Mouse (Mus musculus) midbrain, embryonic 14.5 days (tissue): ENCODE data around the gene Tomm6. TPM values are rescaled to one million over a fixed set of nuclear protein-coding genes. Genes with fewer than 3 reads are reported as not detected.

ENCODE experiments used
- ATAC-seq: fragments of 200-750 bp; cut with Nextera tagmentation; 2 replicates; pipeline ENCODE4 v1.8.0; 2017; ENCODE audit warnings: moderate number of reproducible peaks, moderate library complexity; ENCODE audit not compliant: low FRiP score, low TSS enrichment
- DNase-seq: peaks from one replicate; pipeline ENCODE4 v3.0.0-alpha.2; 2015
- H3K27ac ChIP-seq: fragments of 300-500 bp; sonication (generic); replicated peaks from 2 replicates; pipeline ENCODE4 v1.5.1; 2014; ENCODE audit warnings: mild to moderate bottlenecking, low read depth, low read length, moderate library complexity
- H3K27me3 ChIP-seq: fragments of 300-500 bp; sonication (generic); 2 replicates; pipeline ENCODE4 v1.6.1; 2014; ENCODE audit warnings: low read length, control low read depth, mixed read lengths; ENCODE audit not compliant: control insufficient read depth, insufficient read depth
- H3K36me3 ChIP-seq: fragments of 300-500 bp; sonication (generic); 2 replicates; pipeline ENCODE4 v1.6.1; 2014; ENCODE audit warnings: low read length, control low read depth; ENCODE audit not compliant: control insufficient read depth, insufficient read depth
- H3K4me1 ChIP-seq: fragments of 300-500 bp; sonication (generic); 2 replicates; pipeline ENCODE4 v1.6.1; 2014; ENCODE audit warnings: mild to moderate bottlenecking, antibody characterized with exemption, low read length, control low read depth; ENCODE audit not compliant: control insufficient read depth, insufficient read depth
- H3K4me2 ChIP-seq: fragments of 300-500 bp; sonication (generic); 2 replicates; pipeline ENCODE4 v1.6.1; 2014; ENCODE audit warnings: mild to moderate bottlenecking, low read length, moderate library complexity
- H3K4me3 ChIP-seq: fragments of 300-500 bp; sonication (generic); replicated peaks from 2 replicates; pipeline ENCODE4 v1.5.1; 2014; ENCODE audit warnings: low read depth, low read length
- H3K9ac ChIP-seq: fragments of 300-500 bp; sonication (generic); replicated peaks from 2 replicates; pipeline ENCODE4 v1.6.1; 2014; ENCODE audit warnings: mild to moderate bottlenecking, low read length, moderate library complexity
- H3K9me3 ChIP-seq: fragments of 300-500 bp; sonication (generic); 2 replicates; pipeline ENCODE4 v1.6.1; 2016; ENCODE audit warnings: low read length, control low read depth, mixed read lengths; ENCODE audit not compliant: control insufficient read depth
- WGBS: fragments of 180-500 bp; shearing (Covaris S2); extraction: QIAGEN DNeasy Blood & Tissue Kit; methylation state at CpG from one replicate; pipeline ENCODE4 v1.1.7; 2014; 5-methylcytosine and 5-hydroxymethylcytosine counted together
- polyA plus RNA-seq: library from polyadenylated mRNA; unstranded; fragments of >200 nt; fragmentation: Nextera tagmentation; extraction: Ambion mirVana; gene quantifications from 2 replicates; pipeline ENCODE4 v1.2.1, GENCODE M21; 2014

Gene Tomm6
- 298 and 333 TPM in 2 replicates for polyA plus RNA-seq

DNA sequence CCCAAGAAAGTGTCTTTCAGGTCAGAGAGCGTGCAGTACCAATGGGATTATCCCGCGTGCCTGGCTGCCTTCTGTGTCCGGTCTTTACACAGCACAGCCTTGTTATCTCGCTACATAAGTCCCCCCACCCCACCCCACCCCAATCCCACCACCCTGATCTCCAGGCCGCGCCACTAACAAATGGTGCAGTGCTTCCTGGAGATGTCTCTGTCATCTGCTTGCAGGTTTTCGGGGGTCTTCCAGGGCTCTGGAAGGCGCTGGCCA is at the start of gene Tomm6:
Tomm6 (minus strand) TSS at position 43 of the 264 bp plus-strand sequence.
- peaks cover 32% of the 10 kb centered on the region for H3K36me3 ChIP-seq
- H3K9me3 ChIP-seq, result no peaks in the 10 kb centered on the region
- no peaks in the 10 kb centered on the region for H3K27me3 ChIP-seq
- peak within 1 kb of the TSS; percentile 84 for H3K4me2 ChIP-seq
- no peak; the same call in 1 of the 2 replicates for ATAC-seq
- DNase-seq, result no peak
- peak within 1 kb of the TSS; percentile 86 for H3K27ac ChIP-seq
- H3K4me1 ChIP-seq, result peaks cover 15% of the 10 kb centered on the region
- peak within 1 kb of the TSS; percentile 63 for H3K4me3 ChIP-seq
- 0% methylated on average over 9 of the region's 9 CpGs for WGBS
- peak within 1 kb of the TSS; percentile 83 for H3K9ac ChIP-seq

DNA sequence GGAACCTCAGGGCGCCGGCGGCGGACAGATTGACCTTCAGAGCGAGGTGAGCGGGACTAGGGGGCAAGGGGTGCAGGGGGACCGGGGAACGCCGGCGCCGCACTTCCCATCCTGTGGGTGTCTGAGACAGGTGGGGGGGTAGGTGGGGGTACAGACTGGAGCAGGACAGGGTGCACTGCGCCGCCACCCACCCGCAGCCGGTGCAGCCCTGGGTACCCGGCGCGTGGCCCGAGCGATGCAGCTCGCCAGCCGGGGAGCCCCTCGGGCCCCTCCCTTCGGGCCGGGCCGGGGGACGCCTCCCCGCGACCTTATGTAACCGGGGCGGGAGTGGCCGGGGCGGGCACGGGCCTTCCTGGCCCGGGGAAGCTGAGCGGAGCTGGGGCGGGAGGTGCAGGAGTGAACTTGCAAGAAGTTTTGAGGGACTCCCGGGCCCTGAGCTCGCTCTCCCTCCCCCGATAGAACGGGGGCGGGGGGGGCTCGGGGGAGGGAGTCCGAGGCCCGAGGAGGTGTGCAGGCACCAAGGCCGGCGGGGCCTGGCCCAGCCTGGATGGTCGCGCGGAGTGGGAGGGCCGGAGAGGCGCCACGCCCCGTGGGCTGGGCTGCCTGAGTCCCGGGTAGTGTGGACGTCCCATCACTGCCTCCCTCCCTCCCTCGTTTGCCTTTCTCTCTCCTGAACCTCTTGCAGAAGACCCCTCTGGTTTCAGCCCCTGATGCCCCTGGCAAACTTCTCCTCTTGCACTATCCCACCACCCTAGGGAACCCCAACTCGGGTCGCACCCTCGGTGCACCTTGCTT is 49.3 kb upstream of the Tomm6 start:
- DNase-seq, result peak; percentile 63
- Histone ChIP-seq H3K4me3 (peak overlapping the region; percentile 56), H3K36me3 (no peaks in the 10 kb centered on the region), H3K9ac (peak overlapping the region; percentile 50), H3K9me3 (no peaks in the 10 kb centered on the region), H3K27ac (no peak overlapping the region), H3K4me1 (peaks cover 13% of the 10 kb centered on the region), H3K27me3 (peaks cover 23% of the 10 kb centered on the region), H3K4me2 (peak overlapping the region; percentile 95)
- under 1% methylated on average over 57 of the region's 60 CpGs for WGBS
- ATAC-seq, result peak; percentile 73

DNA sequence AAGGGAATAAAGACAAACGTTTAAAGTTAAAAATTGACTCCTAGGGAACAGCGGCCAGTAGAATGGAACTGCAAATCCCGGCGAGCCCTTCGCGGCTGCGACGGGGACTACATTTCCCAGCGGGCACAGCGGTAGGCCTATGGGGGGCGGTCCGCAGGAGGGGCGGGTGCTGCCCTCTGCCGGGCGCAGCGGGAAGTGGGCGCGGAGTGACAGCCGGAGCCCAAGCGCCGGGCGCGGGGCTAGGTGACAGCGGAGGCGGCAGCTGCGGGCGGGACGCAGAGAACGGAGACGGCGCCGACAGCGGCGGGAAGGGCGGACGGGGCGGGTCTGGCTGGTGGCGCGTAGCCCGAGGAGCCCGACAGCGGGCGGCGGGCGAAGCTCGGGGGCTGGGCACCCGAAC is 48.7 kb upstream of the Tomm6 start, which contains the start of gene Tfeb:
Tfeb (plus strand) TSS at position 175 of the 400 bp plus-strand sequence.
- under 1% methylated on average over 47 of the region's 47 CpGs for WGBS
- Histone ChIP-seq H3K9me3 (no peaks in the 10 kb centered on the region), H3K27ac (no peak within 1 kb of the TSS), H3K4me1 (peaks cover 13% of the 10 kb centered on the region), H3K36me3 (no peaks in the 10 kb centered on the region), H3K4me3 (peak within 1 kb of the TSS; percentile 56), H3K27me3 (peaks cover 23% of the 10 kb centered on the region), H3K9ac (peak within 1 kb of the TSS; percentile 50), H3K4me2 (peak within 1 kb of the TSS; percentile 95)
- ATAC-seq (peak; percentile 80), DNase-seq (peak; percentile 98)

DNA sequence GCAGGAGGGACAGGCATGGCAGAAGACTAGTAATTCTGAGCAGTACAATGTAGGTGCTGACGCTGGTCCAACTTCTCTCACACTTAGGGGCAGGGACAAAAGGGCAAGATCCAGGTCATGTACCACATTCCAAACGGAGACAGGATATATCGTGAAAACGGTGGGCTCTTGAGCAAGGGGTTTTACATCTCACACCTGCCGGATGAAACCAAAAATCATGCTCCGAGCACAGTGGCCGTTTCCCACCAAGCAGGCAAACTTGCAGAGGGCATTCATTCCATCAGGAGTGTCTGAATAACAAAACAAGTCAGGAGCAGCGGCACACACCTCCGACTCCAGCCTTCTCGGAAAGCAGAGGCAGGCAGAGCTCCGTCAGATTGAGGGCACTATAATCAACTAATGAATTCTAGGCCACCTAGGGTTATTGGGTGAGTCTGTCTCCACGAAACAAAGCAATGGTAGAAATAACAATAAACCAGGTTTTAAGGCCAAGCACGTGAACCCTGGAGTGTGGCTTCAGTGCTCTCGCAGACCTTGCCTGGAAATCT is 47.4 kb upstream of the Tomm6 start:
- Histone ChIP-seq H3K4me3 (no peak overlapping the region), H3K4me2 (no peak overlapping the region), H3K27ac (no peak overlapping the region), H3K36me3 (no peaks in the 10 kb centered on the region), H3K9ac (no peak overlapping the region), H3K27me3 (peaks cover 23% of the 10 kb centered on the region), H3K9me3 (no peaks in the 10 kb centered on the region), H3K4me1 (peaks cover 13% of the 10 kb centered on the region)
- DNase-seq (no peak), ATAC-seq (no peak)
- 75% methylated on average over 14 of the region's 14 CpGs for WGBS

DNA sequence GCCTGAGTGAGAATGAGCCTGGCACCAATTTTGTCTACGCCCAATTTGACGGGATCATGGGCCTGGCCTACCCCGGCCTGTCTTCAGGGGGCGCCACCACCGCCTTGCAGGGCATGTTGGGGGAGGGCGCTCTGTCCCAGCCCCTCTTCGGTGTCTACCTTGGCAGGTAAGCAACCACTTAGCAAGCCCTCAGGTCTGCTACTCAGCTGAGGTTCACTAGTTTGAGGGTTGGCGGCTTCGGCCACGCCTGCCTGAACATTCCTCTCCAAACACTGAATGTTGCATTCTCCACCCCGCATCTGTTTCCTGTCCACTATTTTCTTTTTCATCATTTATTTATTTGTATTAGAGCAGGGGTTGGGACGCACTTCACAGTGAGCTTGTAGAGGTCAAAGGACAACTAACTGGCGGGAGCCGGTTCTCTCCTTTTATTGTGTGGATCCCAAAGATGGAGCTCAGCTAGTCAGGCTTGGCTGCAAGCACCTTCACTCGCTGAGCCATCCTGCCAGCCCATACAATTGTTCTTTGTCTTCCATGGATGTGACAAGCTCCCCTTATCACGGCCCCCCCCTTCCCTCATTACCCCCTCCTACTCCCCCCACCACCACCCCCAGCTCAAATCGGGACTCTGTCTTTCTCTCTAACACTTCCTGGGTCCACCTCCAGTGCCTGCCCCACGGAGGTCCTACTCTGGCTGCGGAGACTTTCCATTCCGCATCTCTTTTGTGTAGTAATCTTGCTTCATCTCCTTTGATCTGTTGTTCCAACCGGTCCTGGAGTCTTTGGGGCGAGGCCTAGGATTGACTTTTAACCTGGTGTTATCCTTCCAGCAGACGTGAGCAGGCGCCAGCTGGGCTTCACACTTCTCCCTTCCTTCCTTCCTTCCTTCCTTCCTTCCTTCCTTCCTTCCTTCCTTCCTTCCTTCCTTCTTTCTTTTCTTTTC is 42.7 kb upstream of the Tomm6 start:
- no peaks in the 10 kb centered on the region for H3K36me3 ChIP-seq
- H3K9ac ChIP-seq, result no peak overlapping the region
- no peak for DNase-seq
- 45% methylated on average over 24 of the region's 24 CpGs for WGBS
- H3K27me3 ChIP-seq, result no peaks in the 10 kb centered on the region
- no peak for ATAC-seq
- H3K4me1 ChIP-seq, result no peaks in the 10 kb centered on the region
- no peaks in the 10 kb centered on the region for H3K9me3 ChIP-seq
- H3K4me3 ChIP-seq, result no peak overlapping the region
- H3K27ac ChIP-seq, result no peak overlapping the region
- no peak overlapping the region for H3K4me2 ChIP-seq

DNA sequence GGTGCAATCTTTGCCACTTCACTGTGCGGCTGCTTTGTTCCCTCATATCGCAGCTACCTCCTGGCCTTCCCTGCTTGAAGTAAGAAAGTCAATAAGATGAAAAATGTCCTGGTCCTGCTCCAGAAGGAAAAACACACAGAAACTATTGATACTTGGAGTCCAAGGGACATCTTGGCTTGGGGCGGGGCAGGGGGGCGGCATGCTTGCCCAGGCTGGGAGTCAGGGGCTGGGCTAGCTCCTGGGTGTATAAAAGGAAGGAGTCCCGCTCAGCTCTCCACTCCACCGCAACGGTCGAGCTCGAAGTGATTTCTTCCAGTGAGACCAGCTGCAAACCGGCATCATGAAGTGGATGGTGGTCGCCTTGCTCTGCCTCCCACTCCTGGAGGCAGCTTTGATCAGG is 38.4 kb upstream of the Tomm6 start, which contains the start of gene Pgc:
Pgc (plus strand) TSS at position 277 of the 400 bp plus-strand sequence.
- no peaks in the 10 kb centered on the region for H3K9me3 ChIP-seq
- H3K27me3 ChIP-seq, result no peaks in the 10 kb centered on the region
- WGBS, result 82% methylated on average over 11 of the region's 11 CpGs
- H3K4me1 ChIP-seq, result no peaks in the 10 kb centered on the region
- no peaks in the 10 kb centered on the region for H3K36me3 ChIP-seq
- no peak within 1 kb of the TSS for H3K4me2 ChIP-seq
- no peak within 1 kb of the TSS for H3K4me3 ChIP-seq
- ATAC-seq, result no peak
- DNase-seq, result no peak
- H3K9ac ChIP-seq, result no peak within 1 kb of the TSS
- no peak within 1 kb of the TSS for H3K27ac ChIP-seq

DNA sequence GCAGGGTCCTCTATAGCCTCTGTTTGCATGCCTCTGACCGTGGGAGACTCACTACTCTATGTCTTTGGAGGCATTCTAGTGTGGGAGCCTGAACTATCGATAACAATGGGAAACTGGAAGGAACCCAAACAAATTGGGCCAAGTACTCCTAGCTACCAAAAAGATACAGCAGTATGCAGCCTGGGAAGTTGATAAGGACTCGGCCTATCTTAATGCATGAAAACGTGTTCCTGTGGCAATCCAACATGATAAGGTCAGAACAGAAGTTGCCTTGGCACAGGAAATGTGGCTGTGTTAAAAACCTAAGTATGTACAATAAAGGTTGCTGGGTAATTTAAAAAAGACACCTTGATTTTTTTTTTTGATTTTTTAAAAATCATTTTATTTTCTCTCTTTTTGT is 33.0 kb upstream of the Tomm6 start:
- Histone ChIP-seq H3K9me3 (no peaks in the 10 kb centered on the region), H3K36me3 (no peaks in the 10 kb centered on the region), H3K4me1 (no peaks in the 10 kb centered on the region), H3K27ac (no peak overlapping the region), H3K9ac (no peak overlapping the region), H3K27me3 (no peaks in the 10 kb centered on the region), H3K4me2 (no peak overlapping the region), H3K4me3 (no peak overlapping the region)
- DNase-seq (no peak), ATAC-seq (no peak)
- 89% methylated on average over 4 of the region's 4 CpGs for WGBS

DNA sequence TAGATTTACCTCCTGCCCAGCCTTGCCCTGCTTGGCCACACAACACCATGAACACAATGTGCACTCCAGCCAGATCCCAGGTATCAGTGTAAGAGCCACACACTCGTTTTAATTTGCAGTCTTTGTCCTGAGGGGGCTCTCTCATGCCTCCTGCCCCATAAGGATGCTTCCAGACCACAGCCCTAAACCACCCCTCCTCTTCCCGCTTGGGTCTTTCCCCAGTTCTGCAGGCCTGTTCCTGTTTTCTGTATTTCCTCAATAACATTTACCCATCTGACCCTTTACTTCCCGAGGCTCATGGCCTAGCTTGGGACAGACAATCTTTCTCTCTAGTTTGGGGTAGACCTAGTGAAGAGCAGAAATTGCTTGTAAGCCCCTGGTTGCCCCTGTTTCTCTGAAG is 26.9 kb upstream of the Tomm6 start:
- WGBS, result 67% methylated on average over 3 of the region's 3 CpGs
- DNase-seq (no peak), ATAC-seq (no peak)
- H3K9me3 ChIP-seq, result no peaks in the 10 kb centered on the region
- no peak overlapping the region for H3K4me2 ChIP-seq
- no peaks in the 10 kb centered on the region for H3K27me3 ChIP-seq
- no peaks in the 10 kb centered on the region for H3K4me1 ChIP-seq
- no peak overlapping the region for H3K4me3 ChIP-seq
- no peak overlapping the region for H3K9ac ChIP-seq
- no peak overlapping the region for H3K27ac ChIP-seq
- no peaks in the 10 kb centered on the region for H3K36me3 ChIP-seq
